Mouse (Mus musculus) adipocyte (in vitro differentiated cells): ENCODE measurements around the gene Syf2.

ENCODE experiments used
- DNase-seq: peaks from one replicate; pipeline ENCODE4 v3.0.0-alpha.2; 2016; ENCODE audit warnings: low spot score

The Syf2 gene

DNA sequence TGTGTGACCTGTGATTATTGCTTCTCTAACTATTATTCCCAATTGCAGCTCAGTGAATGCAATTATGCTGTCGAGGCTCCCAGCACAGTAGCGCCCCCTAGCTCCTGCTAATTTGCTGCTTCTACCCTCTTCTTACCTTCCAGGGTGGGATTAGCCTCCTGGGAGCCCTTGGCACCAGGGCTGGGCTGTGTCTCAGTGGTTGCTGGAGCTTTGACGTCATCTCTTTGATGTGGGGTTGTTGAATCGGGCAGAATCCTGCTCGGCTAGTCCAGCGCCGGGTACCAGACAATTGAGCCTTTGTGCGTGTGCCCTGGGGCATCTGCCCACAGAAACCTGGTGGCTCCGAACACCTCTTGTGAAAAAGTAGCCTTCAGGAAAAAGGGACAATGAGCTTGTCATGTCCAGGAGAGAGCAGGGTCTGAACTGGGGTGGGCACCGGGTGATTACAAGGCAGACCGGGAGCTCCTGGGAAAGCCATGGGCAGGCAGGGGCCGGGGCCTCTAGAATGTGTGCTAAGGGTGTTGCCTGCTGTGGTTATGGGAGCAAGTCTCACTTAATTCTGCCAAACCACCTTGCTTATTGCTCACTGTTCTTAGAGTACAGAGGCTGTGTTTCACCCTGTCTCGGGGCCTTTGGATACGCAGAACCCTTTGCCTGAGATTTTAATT lies 44.7 kb downstream of the Syf2 start:
- DNase-seq, result no peak

DNA sequence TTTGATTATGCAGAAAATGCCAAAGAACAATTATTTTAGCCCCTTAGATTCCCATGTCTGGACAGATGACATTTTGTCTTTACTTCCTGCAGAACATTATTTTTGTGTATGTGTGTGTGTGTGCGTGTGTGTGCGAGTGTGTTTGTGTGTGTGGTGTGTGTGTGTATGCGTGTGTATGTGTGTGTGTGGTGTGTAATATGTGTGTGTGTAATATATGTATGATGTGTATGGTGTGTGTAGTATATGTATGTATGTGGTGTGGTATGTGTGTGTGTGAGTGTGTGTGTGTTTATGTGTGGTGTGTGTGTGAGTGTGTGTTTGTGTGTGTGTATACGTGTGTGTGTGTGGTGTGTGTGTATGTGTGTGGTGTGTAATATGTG lies 45.2 kb downstream of the Syf2 start:
- no peak for DNase-seq

DNA sequence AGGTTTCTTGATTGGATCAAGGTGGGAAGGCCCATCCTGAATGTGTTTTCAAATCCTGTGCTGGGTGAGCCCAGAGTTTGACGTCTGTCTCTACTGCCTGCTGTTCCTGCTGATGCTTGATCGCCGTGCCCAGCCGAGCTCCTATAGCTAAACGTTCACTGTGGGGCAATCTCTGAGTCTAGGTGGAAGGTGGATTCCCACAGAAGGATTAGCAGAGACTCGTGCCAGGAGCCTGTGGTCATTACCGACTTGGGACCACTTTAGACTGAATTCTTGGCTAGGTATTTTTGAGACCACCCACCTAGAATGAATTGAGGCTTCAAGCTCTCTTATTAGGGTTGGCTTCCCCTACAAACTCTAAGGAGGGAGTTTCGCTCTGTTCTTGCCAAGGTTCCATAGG lies 48.2 kb downstream of the Syf2 start:
- DNase-seq, result no peak

DNA sequence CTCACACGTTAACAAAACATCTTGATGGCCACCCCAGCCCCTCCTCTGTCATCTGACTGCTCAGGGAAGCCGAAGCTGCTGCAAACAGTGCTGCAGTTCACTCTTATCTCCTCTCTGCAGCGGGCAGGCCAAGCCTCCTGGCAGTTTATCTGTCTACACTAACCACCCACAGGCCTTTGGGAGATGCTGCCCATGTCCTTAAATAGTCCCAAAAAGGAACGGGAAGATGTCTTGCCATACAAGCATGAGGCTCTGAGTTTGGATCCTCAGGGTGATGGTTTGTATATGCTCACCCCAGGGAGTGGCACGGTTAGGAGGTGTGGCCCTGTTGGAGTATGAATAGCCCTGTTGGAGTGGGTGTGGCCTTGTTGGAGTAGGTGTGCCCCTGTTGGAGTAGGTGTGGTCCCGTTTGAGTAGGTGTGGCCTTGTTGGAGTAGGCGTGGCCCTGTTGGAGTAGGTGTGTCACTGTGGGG lies 51.3 kb downstream of the Syf2 start:
- DNase-seq, result no peak

DNA sequence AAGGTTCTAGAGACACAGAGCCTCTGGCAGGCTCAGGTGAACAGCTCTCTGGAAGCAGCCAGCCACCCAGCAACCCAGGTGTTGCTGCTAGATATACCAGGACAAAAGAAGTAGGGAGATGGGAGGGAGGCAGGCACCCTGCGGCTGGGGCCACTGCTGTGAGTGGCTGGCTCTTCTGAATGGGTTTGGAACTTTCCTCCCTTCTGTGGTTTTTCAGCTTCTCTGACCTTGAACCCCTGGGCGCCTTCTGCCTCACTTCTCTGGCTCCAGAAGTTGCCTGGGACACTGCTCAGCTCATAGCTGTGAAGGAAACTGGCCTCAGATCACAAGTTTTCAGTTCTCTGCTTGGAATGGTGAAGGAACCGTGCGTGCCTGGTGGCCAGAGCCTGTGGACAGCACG lies 52.4 kb downstream of the Syf2 start:
- no peak for DNase-seq

DNA sequence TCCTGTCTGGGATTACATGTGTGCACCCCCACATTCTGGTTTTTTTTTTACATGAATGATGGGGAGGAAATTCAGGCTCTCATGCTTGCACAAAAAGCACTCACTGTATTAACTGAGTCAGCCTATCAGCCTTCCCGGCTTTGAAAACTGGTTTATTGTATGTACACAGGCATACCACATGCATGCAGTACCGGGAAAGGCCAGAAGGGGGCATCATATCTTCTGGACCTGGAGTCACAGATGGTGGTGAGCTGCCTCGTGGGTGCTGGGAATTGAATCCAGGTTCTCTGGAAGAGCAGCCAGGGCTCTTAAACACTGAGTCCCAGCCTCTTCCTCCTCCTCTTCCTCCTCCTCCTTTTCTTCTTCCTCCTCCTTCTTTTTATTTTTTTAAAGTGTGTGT lies 53.9 kb downstream of the Syf2 start:
- DNase-seq, result no peak

DNA sequence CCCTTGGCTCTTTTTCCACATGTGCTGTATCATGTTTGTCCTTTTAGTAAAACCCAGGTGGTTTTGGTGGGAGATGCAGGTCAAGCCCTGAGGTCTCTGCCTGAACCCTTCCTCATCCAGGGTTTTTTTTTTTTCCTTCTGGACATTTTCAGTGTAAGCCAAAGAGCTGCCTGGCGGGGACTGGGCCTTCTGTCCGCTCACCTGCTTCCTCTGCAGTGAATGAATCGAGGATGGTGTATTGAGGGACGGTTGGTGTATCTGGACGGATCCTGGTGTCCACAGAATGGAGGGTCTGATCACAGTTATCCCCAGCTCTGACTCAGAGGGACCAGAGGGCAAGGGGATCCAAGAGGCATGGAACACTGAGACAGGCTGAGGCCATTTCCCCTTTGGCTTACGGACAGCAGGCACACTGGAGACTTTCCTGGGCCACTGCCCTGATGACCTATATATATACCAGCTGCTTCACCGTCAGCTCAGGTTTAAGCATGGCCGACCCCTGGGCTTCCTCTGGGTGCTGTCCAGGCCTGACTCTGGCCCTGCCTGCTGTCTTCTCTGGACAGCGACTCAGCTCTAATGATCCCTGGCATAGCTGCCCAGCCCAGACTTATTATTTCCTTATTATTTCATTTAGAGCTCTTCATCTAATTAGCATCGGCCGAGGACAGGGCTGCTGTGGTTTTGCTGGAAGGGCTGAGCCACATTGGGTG lies 55.1 kb downstream of the Syf2 start:
- no peak for DNase-seq

DNA sequence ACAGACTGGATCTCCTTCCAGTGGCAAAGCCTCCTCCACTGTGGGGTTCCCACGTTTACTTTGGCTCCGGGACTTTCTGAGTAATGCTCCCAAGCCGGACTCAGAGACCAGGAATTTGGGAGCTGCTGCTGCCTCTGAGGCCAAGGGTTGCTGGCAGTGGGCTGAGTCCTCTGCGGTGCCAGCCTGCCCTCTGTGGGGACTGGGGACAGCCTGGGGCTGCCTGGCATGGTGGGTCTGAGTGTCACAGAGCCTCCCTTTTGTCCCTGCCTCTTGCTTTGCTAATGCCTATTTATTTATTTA lies 55.6 kb downstream of the Syf2 start:
- peak; percentile 79 for DNase-seq

DNA sequence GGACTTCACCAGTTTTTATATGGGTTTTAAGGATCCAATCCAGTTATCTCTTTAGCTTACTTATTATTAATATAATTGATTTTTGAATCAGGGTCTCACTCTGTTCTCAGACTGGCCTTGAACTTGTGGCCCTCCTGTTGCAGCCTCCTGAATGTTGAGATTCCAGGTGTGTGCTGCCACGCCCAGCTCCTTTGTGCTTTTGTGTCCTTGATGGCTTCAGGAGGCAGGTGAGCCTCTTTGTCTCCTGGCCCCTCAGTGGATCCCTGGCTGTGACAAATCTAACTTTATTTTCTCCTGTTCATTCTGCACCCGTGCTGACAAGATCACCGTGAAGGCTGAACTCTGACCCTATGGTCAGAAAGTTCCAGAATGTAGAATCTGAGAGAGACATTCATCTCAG lies 56.3 kb downstream of the Syf2 start:
- DNase-seq, result no peak
